Mouse (Mus musculus) ES-Bruce4 (cell line): Measurements from ENCODE around the gene Prep. TPM values are rescaled to one million over a fixed set of nuclear protein-coding genes. Genes with fewer than 3 reads are reported as not detected.

Experiments used
- H3K27ac ChIP-seq: 2 replicates; pipeline ENCODE4 v1.5.1; 2012; ENCODE audit warnings: low read length, inconsistent platforms; ENCODE audit not compliant: insufficient read depth
- H3K27me3 ChIP-seq: 2 replicates; pipeline ENCODE4 v1.6.1; 2012; ENCODE audit warnings: mild to moderate bottlenecking, low read length, inconsistent platforms; ENCODE audit not compliant: control insufficient read depth, poor library complexity, insufficient read depth, severe bottlenecking
- H3K36me3 ChIP-seq: 2 replicates; pipeline ENCODE4 v1.6.1; 2012; ENCODE audit warnings: inconsistent platforms, mild to moderate bottlenecking, low read length, moderate library complexity; ENCODE audit not compliant: control insufficient read depth, poor library complexity, insufficient read depth, severe bottlenecking
- H3K4me1 ChIP-seq: one replicate; pipeline ENCODE4 v1.8.1; 2011; ENCODE audit warnings: low read length; ENCODE audit not compliant: control insufficient read depth, insufficient read depth
- H3K4me3 ChIP-seq: 2 replicates; pipeline ENCODE4 v1.5.1; 2011; ENCODE audit warnings: low read depth, mild to moderate bottlenecking, low read length
- H3K9ac ChIP-seq: 2 replicates; pipeline ENCODE4 v1.6.1; 2012; ENCODE audit warnings: low read depth, mild to moderate bottlenecking, inconsistent platforms; ENCODE audit not compliant: poor library complexity, severe bottlenecking
- H3K9me3 ChIP-seq: replicated peaks from 2 replicates; pipeline ENCODE4 v1.6.1; 2012; ENCODE audit warnings: mild to moderate bottlenecking, low read length, inconsistent platforms; ENCODE audit not compliant: control insufficient read depth, poor library complexity, insufficient read depth, severe bottlenecking
- CTCF ChIP-seq: IDR thresholded peaks from one replicate; pipeline ENCODE4 v1.8.1; 2011; ENCODE audit warnings: low read depth, low read length
- EP300 ChIP-seq: IDR thresholded peaks from 2 replicates; pipeline ENCODE4 v1.6.1; 2011; ENCODE audit warnings: low read depth, low read length; ENCODE audit not compliant: insufficient read depth
- POLR2A ChIP-seq: IDR thresholded peaks from one replicate; pipeline ENCODE4 v1.8.1; 2011; ENCODE audit warnings: low read length; ENCODE audit not compliant: insufficient read depth
- polyA plus RNA-seq: library from polyadenylated mRNA; stranded (reverse); fragments of >200 nt; gene quantifications from 2 replicates; pipeline ENCODE4 v1.2.4, GENCODE M21; 2011; ENCODE audit warnings: low read depth; ENCODE audit not compliant: missing spikeins, insufficient read depth, insufficient read length

The Prep gene
- polyA plus RNA-seq, 1 experiment = 24.1 TPM

DNA sequence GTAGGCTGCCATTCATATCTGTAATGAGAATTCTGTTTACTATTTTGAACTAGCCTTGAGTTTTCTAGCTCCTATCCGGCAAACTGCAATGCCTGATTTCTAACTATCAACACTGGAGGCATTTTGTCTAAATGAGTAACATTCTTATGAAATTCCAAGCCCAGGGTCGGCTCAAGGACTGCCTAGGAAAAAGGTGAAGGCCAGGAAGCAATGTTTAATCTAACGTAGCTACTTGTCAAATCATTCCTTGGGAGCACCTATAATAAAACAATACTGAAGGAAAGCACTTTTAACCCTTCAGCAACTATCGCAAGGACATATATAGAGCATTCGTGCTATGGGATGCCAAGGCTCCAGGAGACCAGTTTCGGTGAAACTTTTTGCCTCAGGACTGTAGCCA is 8.6 kb upstream of the Prep start:
- Histone ChIP-seq H3K4me3 (no peak overlapping the region), H3K27ac (no peak overlapping the region), H3K4me1 (no peaks in the 10 kb centered on the region), H3K27me3 (no peaks in the 10 kb centered on the region), H3K36me3 (no peaks in the 10 kb centered on the region), H3K9me3 (peaks cover 11% of the 10 kb centered on the region), H3K9ac (no peak overlapping the region)
- TF ChIP-seq POLR2A (no peak), CTCF (no peak), EP300 (no peak)

DNA sequence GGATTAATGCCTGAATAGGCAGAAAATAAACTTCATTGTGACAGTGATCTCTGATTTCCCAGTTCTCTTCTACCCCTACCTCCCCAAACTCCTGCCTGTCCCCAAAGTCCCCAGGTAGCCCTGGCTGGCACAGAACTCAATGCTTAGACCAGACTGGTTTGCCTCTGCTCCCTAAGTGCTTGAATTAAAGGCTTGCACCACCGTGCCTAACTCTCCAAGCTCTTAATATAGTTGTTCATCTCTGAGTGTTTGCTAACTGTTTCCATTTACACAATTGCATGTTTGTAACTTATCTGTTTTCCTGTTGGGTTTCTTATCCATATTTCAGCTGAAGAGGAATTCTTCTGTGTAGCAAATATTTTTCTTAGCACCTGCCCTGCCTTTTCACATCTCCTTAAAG is 6.2 kb upstream of the Prep start:
- H3K9me3 ChIP-seq = peaks cover 3% of the 10 kb centered on the region; the same call in 1 of the 2 replicates
- no peaks in the 10 kb centered on the region for H3K36me3 ChIP-seq
- no peaks in the 10 kb centered on the region for H3K27me3 ChIP-seq
- H3K4me1 ChIP-seq = no peaks in the 10 kb centered on the region
- no peak overlapping the region for H3K9ac ChIP-seq
- TF ChIP-seq POLR2A (no peak), CTCF (no peak), EP300 (no peak)
- H3K27ac ChIP-seq = no peak overlapping the region
- no peak overlapping the region for H3K4me3 ChIP-seq

- H3K4me1 ChIP-seq = peaks cover 6% of the 10 kb centered on the region
- H3K36me3 ChIP-seq = no peaks in the 10 kb centered on the region
- H3K4me3 ChIP-seq = peak overlapping the region; percentile 77
- no peaks in the 10 kb centered on the region for H3K27me3 ChIP-seq
- 0 out of 2 replicates have a peak overlapping the region, but pooled peaks have one; percentile 16 for H3K27ac ChIP-seq
- TF ChIP-seq CTCF (no peak), EP300 (no peak), POLR2A (no peak)
- H3K9ac ChIP-seq = peak overlapping the region; percentile 92
- H3K9me3 ChIP-seq = no peaks in the 10 kb centered on the region
Measured at GRCm38 (mm10) chr10:45066131-45066930, 672 bp upstream of the Prep start.

- no peak for TF ChIP-seq POLR2A
- TF ChIP-seq CTCF = no peak
- TF ChIP-seq EP300 = no peak
Measured at GRCm38 (mm10) chr10:45067436-45067925, 478 bp downstream of the Prep start.

DNA sequence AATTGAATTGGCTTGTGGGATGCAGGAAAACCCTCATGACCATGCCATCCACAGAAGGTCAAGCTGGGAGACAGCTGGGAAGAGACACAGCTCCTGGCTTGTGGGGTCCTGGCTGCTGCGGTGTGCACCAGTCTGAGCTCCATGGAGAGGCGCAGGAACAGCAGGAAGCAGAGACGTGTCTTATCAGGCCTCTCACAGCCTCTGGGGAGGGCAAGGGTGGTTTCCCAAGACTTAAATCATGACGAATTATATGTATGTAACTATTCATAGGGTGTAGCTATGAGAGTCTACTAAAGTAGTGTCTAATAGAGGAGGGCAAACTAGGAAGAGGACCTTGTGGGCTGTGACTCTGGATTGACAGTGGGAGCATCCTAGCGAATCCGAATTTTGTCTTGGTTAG is 2.6 kb downstream of the Prep start:
- H3K4me1 ChIP-seq = peaks cover 8% of the 10 kb centered on the region
- H3K4me3 ChIP-seq = no peak overlapping the region
- no peak for TF ChIP-seq CTCF
- no peak for TF ChIP-seq POLR2A
- no peak for TF ChIP-seq EP300

More at GRCm38 (mm10) chr10:45067436-45067925, 478 bp downstream of the Prep start:
- H3K9me3 ChIP-seq = no peaks in the 10 kb centered on the region
- H3K4me1 ChIP-seq = peaks cover 6% of the 10 kb centered on the region
- peak overlapping the region; percentile 92 for H3K9ac ChIP-seq
- H3K36me3 ChIP-seq = no peaks in the 10 kb centered on the region
- no peaks in the 10 kb centered on the region for H3K27me3 ChIP-seq
- H3K4me3 ChIP-seq = peak overlapping the region; percentile 98
- H3K27ac ChIP-seq = peak overlapping the region; percentile 58

DNA sequence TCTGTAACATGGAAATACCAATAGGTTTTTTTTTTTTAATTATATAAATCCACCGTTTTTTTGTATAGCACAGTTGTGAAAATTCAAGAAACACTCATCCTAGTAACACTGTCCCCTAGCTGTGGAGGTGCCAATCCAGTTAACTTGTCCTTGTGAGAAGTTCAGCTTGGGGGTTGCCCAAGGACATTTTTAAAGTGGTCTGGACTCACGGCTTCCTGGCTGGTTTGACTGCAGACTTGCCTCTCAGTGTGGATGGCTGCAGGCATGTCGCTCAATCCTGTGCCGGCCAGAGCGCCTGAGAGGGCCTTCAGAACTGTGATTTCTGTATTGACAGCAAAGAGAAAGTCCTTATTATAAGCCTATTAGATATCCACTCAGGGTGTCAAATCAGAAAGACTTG is 3.4 kb downstream of the Prep start:
- H3K36me3 ChIP-seq = no peaks in the 10 kb centered on the region
- peaks cover 8% of the 10 kb centered on the region for H3K4me1 ChIP-seq
- H3K4me3 ChIP-seq = no peak overlapping the region
- no peaks in the 10 kb centered on the region for H3K27me3 ChIP-seq
- H3K9ac ChIP-seq = no peak overlapping the region
- H3K9me3 ChIP-seq = no peaks in the 10 kb centered on the region
- H3K27ac ChIP-seq = no peak overlapping the region
- no peak for TF ChIP-seq CTCF
- TF ChIP-seq POLR2A = no peak
- TF ChIP-seq EP300 = no peak

More for the DNA sequence above, 2.6 kb downstream of the Prep start:
- Histone ChIP-seq H3K36me3 (no peaks in the 10 kb centered on the region), H3K9ac (no peak overlapping the region), H3K9me3 (no peaks in the 10 kb centered on the region), H3K27ac (no peak overlapping the region), H3K27me3 (no peaks in the 10 kb centered on the region)
